Mouse (Mus musculus): ENCODE measurements around the gene Glg1. TPM values are rescaled to one million over a fixed set of nuclear protein-coding genes. Genes with fewer than 3 reads are reported as not detected.

Glg1 gene
- polyA plus RNA-seq, 1 experiment from 2014 or later: 30.7 TPM

GRCm38 (mm10) chr8:111114891-111115290 is 144.1 kb downstream of the Glg1 start:
- Histone ChIP-seq H3K36me3 (peaks cover 62% of the 10 kb centered on the region), H3K9me3 (replicated peaks) (no peaks in the 10 kb centered on the region), H3K4me2 (no peak overlapping the region), H3K9ac (no peak overlapping the region), H3K27ac (no peak overlapping the region), H3K4me3 (no peak overlapping the region), H3K27me3 (replicated peaks) (no peaks in the 10 kb centered on the region), H3K4me1 (no peaks in the 10 kb centered on the region)
- WGBS (ENCODE audit: insufficient replicate concordance): 81% methylated on average over 5 of the region's 5 CpGs
- no peak for ATAC-seq

Small RNA genes lying within 50 kb of the gene (microRNA-seq; reads per million reads assigned to microRNA genes)
- gene Gm23193: not detected

Other genes with a start within 250 kb of the Glg1 start
- 4.5 and 4.9 TPM in 2 replicates for gene Ddx19b, start 227.5 kb downstream of the Glg1 start, polyA plus RNA-seq (2016; fragmentation: Nextera tagmentation; extraction: Ambion mirVana)
- 82.8 and 84.2 TPM in 2 replicates for gene Aars, start 226.1 kb downstream of the Glg1 start, polyA plus RNA-seq (2016; fragmentation: Nextera tagmentation; extraction: Ambion mirVana)
- gene Exosc6, start 202.9 kb downstream of the Glg1 start, polyA plus RNA-seq (2016; fragmentation: Nextera tagmentation; extraction: Ambion mirVana): 23.2 and 25.6 TPM in 2 replicates
- not detected in 2 replicates for gene Clec18a, start 166.8 kb downstream of the Glg1 start, polyA plus RNA-seq (2016; fragmentation: Nextera tagmentation; extraction: Ambion mirVana)
- 5.1 and 5.5 TPM in 2 replicates for gene Pdpr, start 164.6 kb downstream of the Glg1 start, polyA plus RNA-seq (2016; fragmentation: Nextera tagmentation; extraction: Ambion mirVana)
- 70.6 and 71.0 TPM in 2 replicates for gene Rfwd3, start 41.0 kb upstream of the Glg1 start, polyA plus RNA-seq (2016; fragmentation: Nextera tagmentation; extraction: Ambion mirVana)
- gene Mlkl, start 79.0 kb upstream of the Glg1 start, polyA plus RNA-seq (2016; fragmentation: Nextera tagmentation; extraction: Ambion mirVana): 1.9 TPM in 2 replicates
- gene Fa2h, start 134.6 kb upstream of the Glg1 start, polyA plus RNA-seq (2016; fragmentation: Nextera tagmentation; extraction: Ambion mirVana): not detected in 2 replicates

All from liver, embryonic 12.5 days (tissue).